Mouse (Mus musculus): ENCODE measurements around the gene Supt5.

The Supt5 gene

DNA sequence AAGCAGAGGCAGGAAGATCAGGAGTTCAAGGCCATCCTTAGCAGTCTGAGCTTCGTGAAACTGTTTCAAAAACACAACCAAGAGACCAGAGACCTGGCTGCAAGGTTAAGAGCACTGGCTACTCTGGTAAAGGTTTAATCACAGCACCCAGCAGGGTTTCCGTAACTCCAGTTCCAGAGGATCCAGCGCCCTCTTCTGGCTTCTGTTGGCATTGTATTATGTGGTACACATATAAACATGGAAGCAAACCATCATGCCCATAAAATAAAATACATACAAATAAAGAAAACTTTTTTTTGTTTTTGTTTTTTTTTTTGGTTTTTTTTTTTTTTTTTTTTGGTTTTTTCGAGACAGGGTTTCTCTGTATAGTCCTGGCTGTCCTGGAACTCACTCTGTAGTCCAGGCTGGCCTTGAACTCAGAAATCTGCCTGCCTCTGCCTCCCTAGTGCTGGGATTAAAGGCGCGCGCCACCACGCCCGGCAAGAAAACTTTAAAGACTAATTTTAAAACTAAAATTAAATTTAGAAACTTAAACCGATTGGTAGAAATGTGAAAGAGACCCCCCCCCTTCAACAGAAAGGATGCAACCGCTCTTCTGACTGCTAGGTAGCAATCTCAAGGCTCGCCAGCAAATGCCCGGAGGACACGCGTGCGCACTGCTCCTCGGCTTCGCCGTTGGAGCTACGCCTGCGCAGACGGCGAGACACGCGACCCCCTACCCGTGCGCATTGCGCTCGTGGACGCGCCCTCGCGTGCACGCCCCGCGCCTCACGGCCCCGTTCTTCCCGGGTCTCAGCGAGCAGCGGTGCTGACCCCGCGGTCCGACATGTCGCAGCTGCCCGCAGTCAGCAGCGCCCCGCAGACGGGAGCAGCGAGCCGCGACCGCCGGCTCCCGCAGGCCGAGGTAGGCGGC, 71.2 kb downstream of the Supt5 start, which contains the start of gene Eid2:
TSS of gene Eid2 (plus strand) at position 753 of the 913 bp plus-strand sequence.
- no peak for TF ChIP-seq GATA4 (IDR thresholded peaks at IDR 0.05; ENCODE audit: insufficient replicate concordance, low read length)

- TF ChIP-seq GATA4 (IDR thresholded peaks at IDR 0.05; ENCODE audit: insufficient replicate concordance, low read length) = no peak
Observed at GRCm38 (mm10) chr7:28265391-28265790, 73.2 kb downstream of the Supt5 start.

Data from liver, adult (tissue).